Mouse (Mus musculus) brain, adult 10 weeks (tissue): ENCODE measurements around the gene Nup210l. TPM values are rescaled to one million over a fixed set of nuclear protein-coding genes. Genes with fewer than 3 reads are reported as not detected.

Experiments
- polyA plus RNA-seq: library from polyadenylated mRNA; stranded (reverse); fragments of 350-450 nt; fragmentation: Illumina TruSeq; extraction: RNeasy Lipid Tissue Mini Kit (QIAGEN cat#74804); gene quantifications from one replicate; pipeline ENCODE4 v1.2.3, GENCODE M21; 2015; ENCODE audit warnings: low read depth, low replicate concordance

Nup210l gene
- 0.12 TPM for polyA plus RNA-seq

GRCm38 (mm10) chr3:90103938-90104337 is at the start of gene Nup210l:
Nup210l (plus strand) TSS chr3:90104132.

GRCm38 (mm10) chr3:90072294-90072693 is 31.6 kb upstream of the Nup210l start, which contains the start of gene Tpm3:
Tpm3 (plus strand) TSS chr3:90072649.

GRCm38 (mm10) chr3:90213377-90213866 is 109.5 kb downstream of the Nup210l start, which contains the start of the genes Rps27 and Rab13:
Rps27 (minus strand) TSS chr3:90213651.
Rab13 (plus strand) TSS chr3:90213695.

GRCm38 (mm10) chr3:90231507-90232333 is 127.8 kb downstream of the Nup210l start, which contains the start of gene Jtb:
Jtb (plus strand) TSS chr3:90231597.

GRCm38 (mm10) chr3:90242984-90243775 is 139.2 kb downstream of the Nup210l start, which contains the start of gene Creb3l4:
Creb3l4 (minus strand) TSS chr3:90243512.

GRCm38 (mm10) chr3:90247960-90248745 is 144.2 kb downstream of the Nup210l start, which contains the start of gene Slc39a1:
Slc39a1 (plus strand) TSS chr3:90248172.

GRCm38 (mm10) chr3:90253653-90254418 is 149.9 kb downstream of the Nup210l start, which contains the start of gene Crtc2:
Crtc2 (plus strand) TSS chr3:90254163.

Other genes starting within 250 kb of the Nup210l start
- gene Il6ra, start 190.9 kb upstream of the Nup210l start, polyA plus RNA-seq: 2.0 TPM
- gene Atp8b2, start 140.6 kb upstream of the Nup210l start, polyA plus RNA-seq: 49.7 TPM
- gene Hax1, start 105.4 kb upstream of the Nup210l start, polyA plus RNA-seq: 125 TPM
- 126 TPM for gene 4933434E20Rik, start 52.5 kb upstream of the Nup210l start, polyA plus RNA-seq
- gene Ubap2l, start 51.5 kb upstream of the Nup210l start, polyA plus RNA-seq: 73.2 TPM
- gene Tpm3, start 31.5 kb upstream of the Nup210l start, polyA plus RNA-seq: 200 TPM
- gene Rps27, start 109.5 kb downstream of the Nup210l start, polyA plus RNA-seq: 2,748 TPM
- 11.1 TPM for gene Rab13, start 109.6 kb downstream of the Nup210l start, polyA plus RNA-seq
- 74.3 TPM for gene Jtb, start 127.5 kb downstream of the Nup210l start, polyA plus RNA-seq
- 0.43 TPM for gene Creb3l4, start 139.4 kb downstream of the Nup210l start, polyA plus RNA-seq
- 38.5 TPM for gene Slc39a1, start 144.0 kb downstream of the Nup210l start, polyA plus RNA-seq
- 26.1 TPM for gene Crtc2, start 150.0 kb downstream of the Nup210l start, polyA plus RNA-seq
- gene Dennd4b, start 161.1 kb downstream of the Nup210l start, polyA plus RNA-seq: 19.6 TPM
- 30.8 TPM for gene Gatad2b, start 189.0 kb downstream of the Nup210l start, polyA plus RNA-seq